Mouse (Mus musculus) liver, adult 2 months (tissue): ENCODE data around the gene Rgs17.

Experiments used
- CTCF ChIP-seq: fragments of 200-500 bp; IDR thresholded peaks from 2 replicates; pipeline ENCODE4 v1.5.1; 2011; ENCODE audit warnings: low read depth, low read length, control low read depth
- POLR2A ChIP-seq: fragments of 200-500 bp; IDR thresholded peaks from 2 replicates; pipeline ENCODE4 v1.6.1; 2011; ENCODE audit warnings: low read length, control low read depth; ENCODE audit not compliant: insufficient read depth; ENCODE audit errors: extremely low read depth

DNA sequence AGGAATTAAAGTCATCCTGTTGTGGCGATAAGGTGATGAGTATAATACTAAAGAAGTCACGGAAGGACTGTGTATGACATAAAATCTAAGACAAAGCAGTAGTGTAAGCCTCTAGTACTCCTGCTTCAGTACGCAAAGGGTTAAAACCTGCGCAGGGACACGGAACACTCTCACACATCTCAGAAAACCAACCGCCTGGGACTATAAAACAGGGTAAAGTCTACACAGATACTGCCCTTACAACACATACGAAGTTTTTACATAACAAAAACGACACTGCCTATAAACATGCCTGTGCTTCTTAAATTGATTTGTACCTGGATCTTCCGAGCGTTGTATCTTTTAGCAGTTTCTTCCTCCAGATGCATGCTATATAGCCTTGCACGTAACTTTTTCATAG lies 108.5 kb downstream of the Rgs17 start:
- TF ChIP-seq CTCF (no peak), POLR2A (no peak)
